Mouse (Mus musculus) embryonic facial prominence, embryonic 10.5 days (tissue): ENCODE data around the gene Trpm8. TPM values are rescaled to one million over a fixed set of nuclear protein-coding genes. Genes with fewer than 3 reads are reported as not detected.

Experiments used
- DNase-seq: peaks from one replicate; pipeline ENCODE4 v3.0.0-alpha.2; 2017; ENCODE audit warnings: low spot score
- H3K27ac ChIP-seq: fragments of 300-500 bp; sonication (generic); replicated peaks from 2 replicates; pipeline ENCODE4 v1.5.1; 2016; ENCODE audit warnings: mild to moderate bottlenecking
- H3K27me3 ChIP-seq: fragments of 300-500 bp; sonication (generic); replicated peaks from 2 replicates; pipeline ENCODE4 v1.6.1; 2016; ENCODE audit warnings: low read depth, mild to moderate bottlenecking; ENCODE audit not compliant: poor library complexity, severe bottlenecking
- H3K36me3 ChIP-seq: fragments of 300-500 bp; sonication (generic); replicated peaks from 2 replicates; pipeline ENCODE4 v1.6.1; 2016; ENCODE audit warnings: mild to moderate bottlenecking, moderate library complexity
- H3K4me1 ChIP-seq: fragments of 300-500 bp; sonication (generic); 2 replicates; pipeline ENCODE4 v1.6.1; 2016
- H3K4me3 ChIP-seq: fragments of 300-500 bp; sonication (generic); 2 replicates; pipeline ENCODE4 v1.5.1; 2016; ENCODE audit warnings: mild to moderate bottlenecking, moderate library complexity
- H3K9me3 ChIP-seq: fragments of 300-500 bp; sonication (generic); 2 replicates; pipeline ENCODE4 v1.6.1; 2016; ENCODE audit warnings: mild to moderate bottlenecking
- WGBS: fragments of 180-500 bp; shearing (Covaris S2); methylation state at CpG from one replicate; pipeline ENCODE4 v1.1.7; 2016; 5-methylcytosine and 5-hydroxymethylcytosine counted together
- polyA plus RNA-seq: library from polyadenylated mRNA; unstranded; fragments of >200 nt; fragmentation: Nextera tagmentation; extraction: Ambion mirVana; gene quantifications from 2 replicates; pipeline ENCODE4 v1.2.1, GENCODE M21; 2016

Trpm8 gene
- polyA plus RNA-seq, 1 experiment from 2014 or later: not detected

DNA sequence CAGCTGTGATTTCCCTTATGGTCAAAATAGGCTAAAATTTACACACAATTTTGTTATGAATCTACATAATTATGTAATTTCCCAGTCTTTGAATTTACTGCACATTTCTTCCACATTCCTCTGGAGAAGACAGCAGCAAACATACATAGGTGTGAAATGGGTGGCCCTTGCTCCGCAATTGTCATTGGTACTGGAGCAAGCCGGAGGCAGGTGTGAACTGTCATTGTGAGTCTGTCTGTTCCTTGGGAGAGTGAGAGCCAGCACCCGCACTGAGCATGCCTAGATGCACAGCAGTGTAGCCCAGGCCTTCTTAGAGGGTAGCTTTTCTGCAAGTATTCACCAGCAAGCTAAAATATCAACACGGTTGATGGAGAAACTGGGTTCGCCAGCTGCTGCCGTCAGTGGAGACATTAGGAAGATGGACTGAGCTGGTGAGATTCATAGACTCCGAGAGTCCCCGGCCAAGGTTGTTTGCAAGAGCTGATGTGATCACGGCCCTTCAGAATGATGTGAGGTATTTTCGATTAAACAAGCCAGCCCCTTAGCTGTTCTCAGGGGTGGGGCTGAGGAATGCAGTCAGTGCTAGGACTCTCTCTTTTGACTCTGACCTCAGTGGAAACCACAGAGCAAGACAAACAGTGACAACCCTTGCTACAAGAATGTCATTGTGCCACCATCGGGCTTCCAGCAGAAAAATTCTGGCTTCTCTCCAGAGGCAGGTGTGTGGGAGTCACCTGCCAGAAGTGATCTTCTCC, 150.7 kb downstream of the Trpm8 start:
- Histone ChIP-seq H3K36me3 (no peaks in the 10 kb centered on the region), H3K27me3 (no peaks in the 10 kb centered on the region), H3K9me3 (no peaks in the 10 kb centered on the region), H3K4me1 (peaks cover 24% of the 10 kb centered on the region), H3K4me3 (no peak overlapping the region), H3K27ac (no peak overlapping the region)
- DNase-seq: no peak
- 85% methylated on average over 11 of the region's 11 CpGs for WGBS

DNA sequence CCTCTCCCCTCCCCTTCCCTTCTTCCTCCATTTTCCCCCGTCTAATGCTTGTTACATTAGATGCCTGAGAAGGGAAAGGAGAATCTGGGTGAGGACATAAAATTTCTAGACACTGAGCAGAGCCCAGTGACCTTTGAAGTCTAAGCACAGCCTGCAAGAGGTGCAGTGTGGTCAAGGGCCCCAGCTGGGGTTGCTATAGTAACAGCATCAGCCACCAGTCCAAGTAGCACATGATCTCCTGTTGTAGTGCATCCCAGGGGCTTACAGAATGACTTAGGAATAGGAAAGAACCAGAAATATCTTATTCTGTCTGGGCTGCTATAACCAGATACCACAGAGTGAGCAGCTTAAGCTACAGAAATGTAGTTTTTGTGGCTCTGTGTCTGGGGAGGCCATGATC, 152.0 kb downstream of the Trpm8 start:
- 63% methylated on average over 1 of the region's 1 CpGs for WGBS
- Histone ChIP-seq H3K36me3 (no peaks in the 10 kb centered on the region), H3K4me3 (no peak overlapping the region), H3K27me3 (no peaks in the 10 kb centered on the region), H3K4me1 (peaks cover 24% of the 10 kb centered on the region), H3K27ac (no peak overlapping the region), H3K9me3 (no peaks in the 10 kb centered on the region)
- peak; percentile 14 for DNase-seq

DNA sequence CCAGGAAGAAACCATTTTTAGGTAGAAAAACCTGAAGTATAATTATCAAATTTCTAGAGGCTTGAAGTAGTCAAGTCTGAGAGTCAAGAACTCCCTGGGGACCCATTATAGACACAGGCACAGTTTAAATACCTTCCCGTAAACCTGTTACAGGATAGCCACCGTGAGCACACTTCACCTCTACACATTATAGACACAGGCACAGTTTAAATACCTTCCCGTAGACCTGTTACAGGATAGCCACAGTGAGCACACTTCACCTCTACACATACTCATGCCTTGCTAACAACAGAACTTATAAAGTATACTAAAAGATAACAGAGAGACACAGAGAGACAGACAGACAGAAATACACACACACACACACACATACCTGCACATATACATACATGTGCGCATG, 153.8 kb downstream of the Trpm8 start:
- H3K27ac ChIP-seq: no peak overlapping the region
- H3K9me3 ChIP-seq: no peaks in the 10 kb centered on the region
- H3K4me3 ChIP-seq: no peak overlapping the region
- H3K27me3 ChIP-seq: no peaks in the 10 kb centered on the region
- WGBS: 77% methylated on average over 4 of the region's 4 CpGs
- no peaks in the 10 kb centered on the region for H3K36me3 ChIP-seq
- DNase-seq: no peak
- H3K4me1 ChIP-seq: peaks cover 24% of the 10 kb centered on the region

DNA sequence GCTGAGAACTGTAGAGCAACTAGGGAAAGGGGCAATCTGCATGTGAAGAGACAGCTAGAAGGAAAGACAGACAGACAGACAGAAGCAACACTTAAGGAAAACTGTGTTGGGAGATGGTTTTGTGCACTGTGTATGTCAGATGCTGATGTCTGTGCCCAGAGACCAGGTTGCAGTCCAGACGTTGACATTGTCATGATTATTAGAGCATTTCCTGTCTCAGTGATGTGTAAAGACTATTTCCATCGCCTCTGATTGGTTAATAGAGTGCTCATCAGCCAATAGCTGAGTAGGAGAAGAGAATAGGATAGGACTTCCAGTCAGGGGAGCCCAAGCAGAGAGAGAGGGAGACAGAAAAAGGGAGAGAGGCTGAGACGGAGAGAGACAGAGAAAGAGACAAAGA, 155.1 kb downstream of the Trpm8 start:
- Histone ChIP-seq H3K36me3 (no peaks in the 10 kb centered on the region), H3K4me1 (peaks cover 24% of the 10 kb centered on the region), H3K4me3 (no peak overlapping the region), H3K27ac (no peak overlapping the region), H3K27me3 (no peaks in the 10 kb centered on the region), H3K9me3 (no peaks in the 10 kb centered on the region)
- 53% methylated on average over 3 of the region's 3 CpGs for WGBS
- DNase-seq: no peak

DNA sequence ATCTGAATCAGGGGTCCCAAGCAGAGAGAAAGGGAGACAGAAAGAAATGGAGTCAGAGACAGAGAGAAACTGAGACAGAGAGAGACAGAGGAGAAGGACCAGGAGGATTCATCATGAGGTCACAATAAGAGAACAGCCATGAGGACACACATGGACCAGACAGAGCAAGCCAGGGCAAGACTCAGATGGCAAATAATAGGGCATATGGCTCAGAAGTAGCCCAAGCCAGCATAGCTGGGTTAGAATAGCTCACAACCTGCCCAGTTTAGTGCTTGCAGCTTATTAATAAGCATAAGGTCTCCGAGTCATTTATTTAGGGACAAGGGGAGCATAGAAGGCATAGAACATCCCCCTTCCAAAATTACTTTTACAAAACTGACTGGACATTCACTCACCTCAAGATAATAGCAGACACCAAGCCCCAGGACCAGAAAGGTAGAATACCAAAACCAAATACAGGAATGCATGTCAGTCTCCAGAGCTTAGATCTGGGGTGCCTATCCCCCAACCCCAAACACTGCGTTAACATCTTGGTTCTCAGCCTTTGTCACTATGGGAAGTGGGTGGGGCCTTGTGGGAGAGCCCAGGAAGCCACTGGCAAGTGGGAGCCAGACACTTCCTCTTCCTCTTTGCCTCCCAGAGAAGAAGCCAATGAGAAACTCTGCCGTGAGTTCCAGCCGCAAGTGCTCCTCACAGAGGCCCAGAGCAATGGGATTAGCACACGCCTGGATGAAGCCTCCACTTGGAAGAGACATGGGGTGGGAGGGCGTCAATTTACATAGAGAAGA, 155.8 kb downstream of the Trpm8 start:
- no peak for DNase-seq
- H3K36me3 ChIP-seq: no peaks in the 10 kb centered on the region
- no peaks in the 10 kb centered on the region for H3K9me3 ChIP-seq
- WGBS: 74% methylated on average over 6 of the region's 6 CpGs
- no peak overlapping the region for H3K27ac ChIP-seq
- no peaks in the 10 kb centered on the region for H3K27me3 ChIP-seq
- H3K4me1 ChIP-seq: peaks cover 19% of the 10 kb centered on the region
- H3K4me3 ChIP-seq: no peak overlapping the region

DNA sequence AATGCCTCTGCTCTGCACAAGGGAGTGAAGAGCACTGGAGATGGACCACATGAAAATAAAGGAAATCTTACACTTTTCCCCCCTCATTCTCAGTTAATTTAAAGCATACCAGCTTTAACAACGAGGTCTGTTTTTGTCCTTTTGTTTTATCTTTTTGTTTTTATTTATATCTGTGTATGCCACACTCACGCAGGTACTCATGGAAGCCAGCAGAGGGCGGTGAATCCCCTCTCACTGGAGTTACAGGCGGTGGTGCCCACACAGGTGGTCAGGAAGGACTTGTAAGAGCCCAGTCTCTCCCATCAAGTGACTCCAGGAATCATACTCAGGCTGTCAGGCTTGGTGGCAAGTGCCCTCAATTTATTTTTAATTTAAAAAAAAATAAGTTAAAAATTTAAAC, 156.6 kb downstream of the Trpm8 start:
- Histone ChIP-seq H3K4me1 (peaks cover 12% of the 10 kb centered on the region), H3K9me3 (no peaks in the 10 kb centered on the region), H3K4me3 (no peak overlapping the region), H3K27ac (no peak overlapping the region), H3K36me3 (no peaks in the 10 kb centered on the region), H3K27me3 (no peaks in the 10 kb centered on the region)
- 66% methylated on average over 4 of the region's 4 CpGs for WGBS
- peak; percentile 19 for DNase-seq

DNA sequence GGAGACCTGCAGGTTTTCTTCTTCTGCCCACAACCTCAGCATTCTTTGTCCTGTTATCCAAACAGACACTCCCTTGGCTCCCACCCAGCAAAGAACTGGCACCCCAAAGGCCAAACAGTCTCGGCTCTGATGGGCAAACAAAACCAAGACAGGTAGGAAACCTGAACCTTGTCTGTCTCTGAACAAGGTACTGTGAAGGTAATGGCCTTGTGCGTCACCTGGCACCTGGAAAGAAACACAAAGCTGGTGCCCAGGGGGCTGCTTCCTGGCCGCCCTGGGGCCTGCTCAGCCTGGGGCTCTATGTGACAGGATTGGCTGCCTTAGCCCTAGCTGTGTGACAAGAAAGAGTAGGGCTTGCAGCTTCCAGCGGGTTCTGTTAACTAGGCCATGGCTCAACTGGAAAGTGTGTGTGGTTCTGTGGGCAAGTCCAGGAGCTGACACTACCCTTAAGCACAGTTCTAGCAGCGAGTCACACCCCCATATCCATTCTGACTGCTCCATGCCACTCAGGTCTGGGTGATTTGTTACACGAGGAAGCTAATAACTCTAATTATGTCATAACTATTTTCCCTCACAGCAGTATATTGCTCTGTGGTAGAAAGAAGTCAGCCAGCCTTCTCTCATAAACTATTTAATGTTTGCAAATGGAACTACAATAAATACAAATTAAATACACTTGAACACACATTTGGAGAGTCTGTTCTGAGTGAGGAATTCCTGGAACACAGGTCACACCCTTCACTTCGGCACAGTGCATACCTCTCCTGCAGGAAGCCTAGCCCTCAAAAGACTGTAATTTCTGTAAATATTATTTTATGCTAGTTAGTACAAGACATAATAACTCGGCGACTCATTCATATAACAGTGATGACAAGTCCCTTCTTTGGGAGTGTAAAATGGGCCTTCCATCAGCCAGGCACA, 160.0 kb downstream of the Trpm8 start:
- H3K27ac ChIP-seq: no peak overlapping the region
- DNase-seq: no peak
- WGBS: 80% methylated on average over 9 of the region's 9 CpGs
- H3K27me3 ChIP-seq: no peaks in the 10 kb centered on the region
- no peak overlapping the region for H3K4me3 ChIP-seq
- no peaks in the 10 kb centered on the region for H3K9me3 ChIP-seq
- H3K36me3 ChIP-seq: no peaks in the 10 kb centered on the region
- 0 out of 2 replicates have a peak, but pooled peaks cover 4% of the 10 kb centered on the region for H3K4me1 ChIP-seq

Other genes starting within 250 kb of the Trpm8 start
- not detected in 2 replicates for gene Ugt1a10, start 222.3 kb upstream of the Trpm8 start, polyA plus RNA-seq
- not detected in 2 replicates for gene Ugt1a9, start 206.9 kb upstream of the Trpm8 start, polyA plus RNA-seq
- not detected in 2 replicates for gene Ugt1a8, start 189.8 kb upstream of the Trpm8 start, polyA plus RNA-seq
- 0.15 and 0.36 TPM in 2 replicates for gene Ugt1a7c, start 182.6 kb upstream of the Trpm8 start, polyA plus RNA-seq
- not detected in 2 replicates for gene Ugt1a6b, start 174.4 kb upstream of the Trpm8 start, polyA plus RNA-seq
- gene Ugt1a6a, start 142.9 kb upstream of the Trpm8 start, polyA plus RNA-seq: 0.04 and 0.45 TPM in 2 replicates
- gene Ugt1a5, start 111.6 kb upstream of the Trpm8 start, polyA plus RNA-seq: not detected in 2 replicates
- not detected in 2 replicates for gene Ugt1a2, start 77.1 kb upstream of the Trpm8 start, polyA plus RNA-seq
- 10.6 and 12.2 TPM in 2 replicates for gene Dnajb3, start 71.9 kb upstream of the Trpm8 start, polyA plus RNA-seq
- not detected in 2 replicates for gene Ugt1a1, start 65.7 kb upstream of the Trpm8 start, polyA plus RNA-seq
- 1.0 and 1.1 TPM in 2 replicates for gene Mroh2a, start 50.7 kb upstream of the Trpm8 start, polyA plus RNA-seq
- gene Hjurp, start within 50 bp of the Trpm8 start, polyA plus RNA-seq: 219 and 220 TPM in 2 replicates
- 0.30 and 0.37 TPM in 2 replicates for gene Spp2, start 129.3 kb downstream of the Trpm8 start, polyA plus RNA-seq
- gene Glrp1, start 232.4 kb downstream of the Trpm8 start, polyA plus RNA-seq: 0.12 TPM in 1 of 2 replicates, not detected in the other